Mouse (Mus musculus): ENCODE data around the gene Larp1b.

The Larp1b gene

DNA sequence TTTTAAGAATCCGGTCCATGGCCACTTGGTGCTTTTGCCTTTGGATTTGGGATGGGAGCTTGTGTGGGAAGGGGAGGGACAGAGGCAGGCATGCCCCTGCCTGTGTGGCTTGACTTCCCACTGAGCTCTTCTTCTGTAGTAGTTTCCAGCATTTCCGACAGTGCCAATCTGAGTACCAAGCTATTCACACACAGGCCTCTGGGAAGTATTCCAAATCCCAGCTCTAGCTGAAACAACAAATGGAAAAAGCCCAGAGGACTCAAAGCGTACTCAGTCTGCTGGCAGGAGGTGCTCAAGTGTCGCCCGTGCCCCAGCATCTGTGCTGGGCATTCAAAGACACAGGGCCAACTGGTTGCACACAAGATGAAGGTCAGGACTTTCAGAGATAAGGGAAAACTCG is 72.4 kb downstream of the Larp1b start:
- DNase-seq (ENCODE audit: low spot score): no peak

DNA sequence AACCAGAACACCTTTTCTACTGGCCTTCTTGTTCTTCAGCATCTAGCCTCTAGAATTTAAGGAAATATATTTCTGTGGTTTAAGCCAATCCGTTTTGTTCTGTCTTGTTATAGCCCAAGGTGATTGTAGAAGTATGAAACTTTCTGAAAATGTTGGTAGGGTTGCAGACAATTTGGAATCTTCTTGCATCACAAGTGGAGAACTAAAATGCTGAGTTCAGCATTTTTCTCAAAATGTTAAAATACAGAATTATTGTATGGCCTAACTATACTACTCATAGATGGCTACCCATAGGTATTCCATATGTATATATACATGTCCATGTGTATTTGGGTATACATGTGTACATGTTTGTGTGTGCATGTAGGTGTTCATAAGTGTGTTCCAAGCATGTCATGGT is 81.1 kb downstream of the Larp1b start:
- DNase-seq (ENCODE audit: low spot score): no peak

DNA sequence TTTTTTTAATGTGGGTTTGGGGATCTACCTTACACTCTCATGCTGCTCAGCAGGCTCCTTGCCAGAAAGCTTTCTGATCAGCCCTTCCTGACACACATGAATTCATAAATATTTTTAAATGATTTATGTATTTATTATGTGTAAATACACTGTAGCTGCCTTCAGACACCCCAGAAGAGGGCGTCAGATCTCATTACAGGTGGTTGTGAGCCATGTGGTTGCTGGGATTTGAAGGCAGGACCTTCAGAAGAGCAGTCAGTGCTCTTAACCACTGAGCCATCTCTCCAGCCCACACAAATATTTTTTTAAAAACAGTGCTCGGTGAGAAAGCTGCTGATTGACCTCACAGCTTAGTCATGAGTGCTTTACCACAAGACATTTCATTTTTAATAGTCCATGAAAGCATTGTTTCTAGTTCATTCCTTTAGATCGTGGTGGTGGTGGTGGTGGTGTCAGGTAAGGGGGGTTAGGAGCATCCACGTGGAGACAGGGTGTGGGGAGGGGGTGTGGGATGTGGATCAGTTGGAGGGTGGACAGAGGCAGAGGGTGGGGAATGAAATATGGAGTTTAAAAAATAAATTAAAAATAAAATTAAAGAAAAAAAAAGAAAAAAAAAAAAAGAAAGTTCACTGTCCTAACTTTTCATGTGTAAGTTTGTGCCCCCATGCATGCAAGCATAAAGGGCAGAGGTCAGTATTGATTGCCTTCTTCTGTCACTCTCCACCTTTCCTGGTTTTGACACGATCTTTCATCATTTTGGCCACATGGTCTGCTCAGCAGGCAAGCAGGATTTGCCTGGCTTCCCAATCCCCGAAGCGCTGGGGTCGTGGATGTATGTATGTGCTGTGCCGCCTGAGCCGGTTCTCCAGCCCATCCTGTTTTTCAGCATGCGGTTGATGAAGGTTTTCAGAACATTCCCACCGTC is 81.9 kb downstream of the Larp1b start:
- DNase-seq (ENCODE audit: low spot score): no peak

GRCm38 (mm10) chr3:41038297-41038916 is 88.8 kb downstream of the Larp1b start:
- DNase-seq (ENCODE audit: low spot score): no peak

- no peak for DNase-seq (ENCODE audit: low spot score)
These were observed 91.6 kb downstream of the Larp1b start for GRCm38 (mm10) chr3:41041241-41041640.

DNA sequence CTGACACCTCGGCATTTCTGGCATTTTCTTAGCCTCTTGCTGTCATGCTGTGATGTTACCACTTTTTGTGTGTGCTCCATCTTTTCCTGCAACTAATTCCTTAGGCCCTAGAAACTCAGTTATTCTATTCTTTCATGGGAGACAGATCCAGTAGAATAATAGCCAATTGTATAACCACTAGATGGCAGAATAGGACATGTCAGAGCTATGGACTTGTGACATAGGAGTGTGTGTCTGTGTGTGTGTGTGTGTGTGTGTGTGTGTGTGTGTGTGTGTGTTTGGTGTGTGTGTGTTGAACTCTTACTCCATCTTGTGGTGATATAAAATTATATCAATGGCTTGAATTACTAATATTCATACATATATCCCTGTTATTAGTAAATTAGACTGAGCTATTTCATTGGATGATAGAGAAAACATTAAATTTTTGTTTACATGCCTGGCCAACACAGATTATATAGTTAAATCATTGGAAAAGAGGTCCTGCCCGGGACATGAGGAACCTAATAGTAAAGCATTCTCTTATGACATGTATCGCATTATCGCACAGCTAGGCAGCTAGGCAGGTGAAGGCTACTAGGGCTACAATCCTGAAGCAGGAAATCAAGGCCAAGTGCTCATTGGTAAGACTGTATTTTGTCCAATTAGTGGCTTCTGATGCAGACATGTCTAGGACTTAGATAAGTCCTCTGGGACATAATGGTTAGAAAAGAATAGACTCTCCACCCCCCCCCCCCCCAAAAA is 92.7 kb downstream of the Larp1b start:
- DNase-seq (ENCODE audit: low spot score): peak; percentile 71

GRCm38 (mm10) chr3:41043756-41044354 is 94.2 kb downstream of the Larp1b start:
- DNase-seq (ENCODE audit: low spot score): no peak

GRCm38 (mm10) chr3:41047838-41048237 is 98.2 kb downstream of the Larp1b start:
- no peak for DNase-seq (ENCODE audit: low spot score)

- no peak for DNase-seq (ENCODE audit: low spot score)
These were observed 103.7 kb downstream of the Larp1b start for GRCm38 (mm10) chr3:41053334-41053733.

GRCm38 (mm10) chr3:41058395-41058794 is 108.8 kb downstream of the Larp1b start:
- no peak for DNase-seq (ENCODE audit: low spot score)

GRCm38 (mm10) chr3:41059249-41059648 is 109.6 kb downstream of the Larp1b start:
- DNase-seq (ENCODE audit: low spot score): no peak

- DNase-seq (ENCODE audit: low spot score): no peak
These were observed 112.4 kb downstream of the Larp1b start for GRCm38 (mm10) chr3:41061831-41062565.

DNA sequence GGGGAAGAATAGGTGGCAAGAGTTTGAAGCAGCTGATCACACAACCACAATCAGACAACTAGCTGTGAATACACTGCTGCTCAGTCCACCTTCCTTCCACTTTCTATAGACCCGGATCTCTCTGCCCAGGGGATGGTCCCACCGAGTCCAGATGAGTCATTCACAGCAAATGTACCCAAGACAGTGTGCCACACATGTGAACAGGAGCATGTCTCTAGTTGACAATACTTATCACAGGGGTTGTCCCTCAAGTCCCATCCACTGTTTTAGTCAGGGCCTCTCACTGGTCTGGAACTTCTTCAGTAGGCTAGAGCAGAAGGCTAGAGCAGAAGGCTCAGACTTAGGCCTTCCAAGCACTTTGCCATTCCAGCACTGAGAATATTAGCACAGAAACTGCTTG is 113.1 kb downstream of the Larp1b start:
- no peak for DNase-seq (ENCODE audit: low spot score)

DNA sequence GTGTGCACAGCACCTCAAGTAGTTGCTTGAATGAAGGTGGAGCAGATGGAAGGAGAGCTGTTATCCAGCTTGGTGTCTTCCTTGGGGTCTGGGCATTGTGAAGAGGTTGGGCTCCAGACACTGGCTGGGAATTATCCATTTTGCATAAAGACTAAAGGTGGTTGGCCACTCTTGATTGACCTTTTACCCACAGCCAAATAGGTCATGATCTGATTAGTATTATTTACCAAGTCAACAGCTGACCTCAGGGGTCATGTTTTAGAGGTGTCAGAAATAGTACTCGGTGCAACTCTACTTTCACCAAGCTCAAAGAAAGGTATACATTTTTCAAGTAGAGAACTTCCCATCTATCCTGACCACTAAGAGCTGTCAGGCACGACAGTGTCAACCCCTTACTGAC is 115.7 kb downstream of the Larp1b start:
- DNase-seq (ENCODE audit: low spot score): no peak

DNA sequence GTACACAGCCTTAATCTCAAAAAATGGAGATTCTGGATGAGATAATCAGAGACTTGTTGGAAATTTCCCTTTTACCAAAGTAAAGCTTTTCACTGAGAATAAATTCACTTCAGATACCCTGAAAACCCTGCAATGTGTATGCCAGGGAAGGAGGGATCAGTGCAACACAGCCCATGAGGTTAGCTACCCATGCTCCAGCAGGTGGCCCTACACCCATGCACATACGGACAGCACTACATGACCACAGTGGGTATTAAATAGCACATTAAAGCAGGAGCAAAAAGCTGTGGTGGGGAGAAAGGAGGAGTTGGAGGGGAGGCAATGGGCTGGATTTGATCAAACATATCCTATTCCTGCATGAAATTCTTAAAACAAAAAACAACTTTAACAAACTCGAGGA is 120.9 kb downstream of the Larp1b start:
- DNase-seq (ENCODE audit: low spot score): no peak

DNA sequence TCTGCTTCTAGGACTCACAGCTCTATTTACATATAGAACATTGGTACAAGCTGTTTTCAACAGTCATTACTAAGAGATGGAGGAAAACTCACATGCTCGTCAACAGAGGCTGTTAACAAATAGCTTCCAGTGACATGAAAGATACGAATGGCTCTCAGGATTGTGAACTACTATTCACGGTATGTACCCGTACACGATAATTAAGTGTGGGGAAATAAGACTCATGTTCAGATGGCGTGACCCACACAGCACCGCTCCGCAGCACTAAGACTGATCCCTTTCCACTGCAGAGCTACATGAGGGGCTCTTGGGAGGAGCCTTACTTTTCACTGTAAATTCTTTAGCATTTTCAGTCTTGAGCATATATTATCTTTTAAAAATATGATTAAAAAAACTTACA is 125.7 kb downstream of the Larp1b start:
- DNase-seq (ENCODE audit: low spot score): no peak

GRCm38 (mm10) chr3:41078673-41079072 is 129.0 kb downstream of the Larp1b start:
- DNase-seq (ENCODE audit: low spot score): no peak

GRCm38 (mm10) chr3:41080724-41081123 is 131.1 kb downstream of the Larp1b start:
- peak; percentile 31 for DNase-seq (ENCODE audit: low spot score)

DNA sequence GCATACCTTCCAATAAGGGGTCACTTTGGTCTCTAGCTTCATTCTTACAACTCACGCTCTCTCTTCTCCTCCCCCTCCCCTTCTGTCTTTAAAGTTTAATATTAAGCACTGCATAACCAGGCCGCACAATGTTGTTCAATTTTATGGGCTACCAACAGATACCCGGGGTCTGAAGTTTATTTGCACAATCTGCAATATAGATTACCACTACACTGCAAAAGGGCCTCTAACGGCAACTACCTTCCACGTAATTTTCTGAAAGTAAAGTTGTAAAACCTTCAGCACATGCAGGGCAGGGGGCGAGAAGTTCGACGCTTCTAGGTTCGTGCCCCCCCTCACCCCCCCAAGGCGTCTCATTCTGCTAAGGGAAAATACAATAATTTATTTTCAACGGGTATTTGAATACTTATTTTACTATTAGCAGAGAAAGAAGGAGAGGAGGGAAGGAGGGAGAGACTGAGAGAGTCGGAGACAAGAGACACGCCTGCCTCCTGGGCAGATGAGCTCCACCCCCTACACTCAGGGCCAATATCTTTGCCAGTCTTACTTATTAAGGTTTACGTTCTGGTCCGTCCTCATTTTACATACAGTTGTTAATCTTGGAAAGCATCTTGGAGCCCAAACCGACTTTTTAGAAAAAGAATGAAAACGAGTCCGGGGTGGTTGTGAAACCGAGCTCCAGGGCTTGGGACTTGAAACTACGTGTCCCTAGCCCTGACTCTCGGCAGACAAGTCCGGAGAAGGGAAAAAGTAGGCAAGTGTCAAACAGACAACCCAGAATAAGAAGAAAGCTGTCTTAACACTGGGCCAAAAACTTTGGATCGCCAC is 132.1 kb downstream of the Larp1b start:
- peak; percentile 67 for DNase-seq (ENCODE audit: low spot score)

GRCm38 (mm10) chr3:41082520-41082884 is 132.9 kb downstream of the Larp1b start:
- DNase-seq (ENCODE audit: low spot score): peak; percentile 46
